Mouse (Mus musculus) left cerebral cortex, postnatal 36 days (tissue): ENCODE results near the gene Gpt2. TPM values are rescaled to one million over a fixed set of nuclear protein-coding genes. Genes with fewer than 3 reads are reported as not detected.

Experiments
- DNase-seq, 2 experiments: peaks; one replicate each; pipeline ENCODE4 v3.0.0; 2021 to 2022; ENCODE audit warnings: low spot score in 2 of 2, mixed read lengths in 1 of 2
- intact Hi-C: fragments of 180-260 bp; cut with DNase I; formaldehyde crosslinking; loops from one replicate; pipeline ENCODE4 v1.15.1; 2025
- total RNA-seq, 2 experiments: library from RNA; stranded (reverse); gene quantifications; 2 replicates each; pipeline ENCODE4 v1.2.3; 2021

Gpt2 gene
- total RNA-seq, 2 experiments from 2014 or later: 56.3 to 60.1 TPM

DNA sequence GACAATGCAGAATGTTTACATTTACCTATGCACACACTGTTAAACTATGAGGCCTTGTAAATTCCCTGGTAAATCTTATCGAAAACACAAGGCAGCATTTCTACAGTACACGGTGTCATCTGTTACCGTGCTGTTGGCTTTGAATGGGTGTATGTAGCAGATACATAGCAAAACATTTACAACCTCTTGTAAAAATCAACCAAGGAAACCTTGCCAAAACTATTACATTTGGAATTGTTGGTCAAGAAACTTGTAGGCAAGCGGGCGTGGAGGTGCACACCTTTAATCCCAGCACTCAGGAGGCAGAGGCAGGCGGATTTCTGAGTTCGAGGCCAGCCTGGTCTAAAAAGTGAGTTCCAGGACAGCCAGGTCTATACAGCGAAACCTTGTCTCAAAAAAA lies 71.0 kb downstream of the Gpt2 start:
- intact Hi-C loops: no loop called here
- DNase-seq: no peak

DNA sequence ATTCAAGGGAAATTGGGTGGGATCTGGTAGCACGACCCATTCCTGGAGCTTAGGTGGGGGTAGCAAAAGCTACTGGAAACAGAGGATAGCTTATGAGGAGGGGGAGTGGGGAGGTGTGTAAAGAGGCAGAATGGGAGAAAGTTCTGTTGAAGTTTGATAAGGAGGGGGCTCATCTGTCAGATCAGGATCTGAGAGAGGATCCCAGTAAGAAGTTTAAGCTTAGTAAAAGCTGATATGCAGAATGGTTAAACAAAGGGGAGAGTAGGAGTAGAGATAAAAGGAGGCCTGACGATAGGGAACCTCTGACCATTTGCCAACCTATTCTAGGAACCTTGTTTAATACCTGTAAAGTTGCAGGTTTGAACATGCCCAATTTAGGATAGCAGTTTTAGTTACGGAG lies 72.8 kb downstream of the Gpt2 start:
- no peak for DNase-seq
- intact Hi-C loops: no loop called here

DNA sequence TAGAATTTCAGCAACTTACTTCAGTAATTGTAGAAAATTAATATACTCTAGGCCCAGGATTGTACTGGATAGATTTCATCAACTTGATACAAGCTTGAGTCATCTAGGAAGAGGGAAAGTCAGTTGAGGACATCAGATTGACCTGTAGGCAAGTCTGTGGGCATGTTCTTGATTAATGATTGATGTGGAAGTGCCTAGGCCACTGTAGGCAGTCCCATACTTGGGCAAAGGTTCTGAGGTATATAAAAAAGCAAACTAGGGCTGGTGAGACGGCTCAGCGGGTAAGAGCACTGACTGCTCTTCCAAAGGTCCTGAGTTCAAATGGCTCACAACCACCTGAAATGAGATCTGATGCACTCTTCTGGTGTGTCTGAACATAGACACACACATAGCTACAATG lies 75.4 kb downstream of the Gpt2 start:
- intact Hi-C loops: no loop called here
- no peak for DNase-seq

DNA sequence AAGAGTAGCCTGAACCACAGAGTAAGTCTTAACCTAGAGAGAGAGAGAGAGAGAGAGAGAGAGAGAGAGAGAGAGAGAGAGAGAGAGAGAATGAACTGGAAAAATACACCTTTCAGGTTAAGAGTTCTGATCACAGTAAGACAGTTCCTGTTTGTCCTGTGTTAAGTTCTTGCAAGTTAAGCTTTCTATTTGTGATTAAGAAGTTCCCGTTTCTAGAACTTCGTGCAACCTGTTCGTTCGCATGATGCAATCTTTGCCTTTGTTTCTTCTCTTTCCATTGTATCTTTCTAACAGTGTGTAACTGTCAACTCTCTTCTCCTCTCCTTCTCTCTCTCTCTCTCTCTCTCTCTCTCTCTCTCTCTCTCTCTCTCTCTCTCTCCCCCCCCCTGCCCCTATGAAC lies 78.1 kb downstream of the Gpt2 start:
- DNase-seq: no peak
- intact Hi-C loops: no loop called here

DNA sequence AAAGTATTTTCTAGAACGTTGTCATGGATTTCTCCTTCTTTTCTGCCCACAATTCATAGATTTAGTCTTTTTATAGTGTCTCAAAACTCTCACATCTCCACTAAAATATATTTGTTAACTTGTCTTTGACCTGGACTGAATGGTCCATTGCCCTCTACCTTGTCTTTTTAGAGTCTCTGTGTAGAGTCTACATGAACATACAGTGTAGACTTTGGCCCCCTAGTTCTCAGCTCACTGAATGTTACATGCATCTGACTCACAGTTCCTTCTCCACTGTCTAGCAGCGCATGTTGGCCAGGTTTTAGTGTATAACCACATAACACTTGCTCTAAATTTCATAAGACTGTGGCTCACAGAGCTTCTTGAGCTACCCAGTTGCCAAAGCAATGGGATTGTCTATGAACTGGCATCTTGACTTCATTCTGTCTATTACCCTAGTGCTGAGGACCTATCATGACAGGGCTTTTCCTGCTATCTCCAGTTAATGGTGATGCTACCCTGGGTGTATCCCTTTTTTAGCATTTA lies 81.7 kb downstream of the Gpt2 start:
- DNase-seq: no peak
- intact Hi-C loops: no loop called here

Other genes starting within 250 kb of the Gpt2 start
- gene Orc6, start 192.9 kb upstream of the Gpt2 start, total RNA-seq: 10 to 100 TPM; 27.8 to 30.3 TPM
- 100 to 1,000 TPM; 123 to 125 TPM for gene Vps35, start 192.8 kb upstream of the Gpt2 start, total RNA-seq
- gene Mylk3, start 106.2 kb upstream of the Gpt2 start, total RNA-seq: 1 to 10 TPM; 2.3 to 3.2 TPM
- gene 4921524J17Rik, start 59.7 kb upstream of the Gpt2 start, total RNA-seq: 10 to 100 TPM; 11.1 to 14.2 TPM
- 100 to 1,000 TPM; 179 to 197 TPM for gene Dnaja2, start 62.8 kb downstream of the Gpt2 start, total RNA-seq
- gene Neto2, start 208.3 kb downstream of the Gpt2 start, total RNA-seq: 10 to 100 TPM; 61.4 to 66.7 TPM